ENCODE assay signal across 9 mouse cellular contexts in genomic region chr2:115036205-115036604, GRCm38 (mm10).
DNase-seq lines count a peak whose midpoint lies in the region; ATAC-seq and TF ChIP-seq lines count a peak whose summit lies in the region.
"Had no signal": no experiment of that assay in that cellular context is flagged by ENCODE, and none has a peak within 500 bp of the region (broad histone marks: within the 10 kb centered on the region; RNA-seq: fewer than 3 reads in every experiment).

No protein-coding gene starts in this region.

- 77% methylated on average over 3 of the region's 3 CpGs for whole genome bisulfite sequencing in kidney, embryonic 14.5 days

- no peak overlapping the region for H3K4me2 ChIP-seq in kidney, embryonic 14.5 days (replicated peaks; ENCODE audit: low read depth, low read length)

- no peaks in the 10 kb centered on the region for H3K27me3 ChIP-seq in kidney, embryonic 14.5 days (ENCODE audit: control insufficient read depth, insufficient read depth, low read length)

- no peak for TF ChIP-seq CTCF in gastrocnemius, adult 2 months (IDR thresholded peaks at IDR 0.05)

- no peak for ATAC-seq in inflammation-experienced regulatory T-cells, adult 6 months
- ATAC-seq in kidney, embryonic 14.5 days (ENCODE audit: low FRiP score, low TSS enrichment), result no peak
- ATAC-seq in megakaryocyte progenitor cell, adult 5-6 weeks (replicated peaks; ENCODE audit: poor library complexity), result no peak

- intact Hi-C loops in gastrocnemius, adult 2 months (cut with DNase I), result no loop called here

- H3K9ac ChIP-seq in kidney, embryonic 14.5 days (ENCODE audit: low read depth, low read length), result no peak overlapping the region

- H3K9me3 ChIP-seq in kidney, embryonic 14.5 days (ENCODE audit: control insufficient read depth, low read length), result no peaks in the 10 kb centered on the region

- H3K27ac ChIP-seq in gastrocnemius, adult 2 months, result no peak overlapping the region
- no peak overlapping the region for H3K27ac ChIP-seq in kidney, embryonic 14.5 days (ENCODE audit: low read depth, low read length)

- DNase-seq in gastrocnemius, adult 2 months, result peak; percentile 15
- DNase-seq in gastrocnemius, adult 8-10 months (ENCODE audit: low spot score in 2 of 2), result no peak
- peak; percentile 11 to 13 for DNase-seq in right cerebral cortex, adult 2 months (ENCODE audit: low spot score in 2 of 2)
- DNase-seq in right cerebral cortex, postnatal 25 days, result no peak
- peak; percentile 16 to 45 for DNase-seq in layer of hippocampus, adult 18-20 months (ENCODE audit: low spot score in 2 of 2)
- DNase-seq: kidney, postnatal 10 days had no signal

- H3K36me3 ChIP-seq in kidney, embryonic 14.5 days (ENCODE audit: control insufficient read depth, insufficient read depth, low read length), result no peaks in the 10 kb centered on the region

- no peaks in the 10 kb centered on the region for H3K4me1 ChIP-seq in kidney, embryonic 14.5 days (ENCODE audit: control insufficient read depth, insufficient read depth, low read length)

- H3K4me3 ChIP-seq in gastrocnemius, adult 2 months, result no peak overlapping the region
- H3K4me3 ChIP-seq in kidney, embryonic 14.5 days (ENCODE audit: low read length), result no peak overlapping the region

Comparison
In these comparisons a context has a peak if more than half of its experiments do, and no peak if none do; other contexts are left out.
1. DNase-seq: peak in gastrocnemius, adult 2 months (single experiment), right cerebral cortex, adult 2 months (2 of 2) and layer of hippocampus, adult 18-20 months (2 of 2); none in gastrocnemius, adult 8-10 months (0 of 2) and right cerebral cortex, postnatal 25 days (single experiment).